Mouse (Mus musculus) ES-Bruce4 (cell line): Measurements from ENCODE around the gene Orm1.

ENCODE experiments used
- CTCF ChIP-seq: IDR thresholded peaks from one replicate; pipeline ENCODE4 v1.8.1; 2011; ENCODE audit warnings: low read depth, low read length
- POLR2A ChIP-seq: IDR thresholded peaks from one replicate; pipeline ENCODE4 v1.8.1; 2011; ENCODE audit warnings: low read length; ENCODE audit not compliant: insufficient read depth

DNA sequence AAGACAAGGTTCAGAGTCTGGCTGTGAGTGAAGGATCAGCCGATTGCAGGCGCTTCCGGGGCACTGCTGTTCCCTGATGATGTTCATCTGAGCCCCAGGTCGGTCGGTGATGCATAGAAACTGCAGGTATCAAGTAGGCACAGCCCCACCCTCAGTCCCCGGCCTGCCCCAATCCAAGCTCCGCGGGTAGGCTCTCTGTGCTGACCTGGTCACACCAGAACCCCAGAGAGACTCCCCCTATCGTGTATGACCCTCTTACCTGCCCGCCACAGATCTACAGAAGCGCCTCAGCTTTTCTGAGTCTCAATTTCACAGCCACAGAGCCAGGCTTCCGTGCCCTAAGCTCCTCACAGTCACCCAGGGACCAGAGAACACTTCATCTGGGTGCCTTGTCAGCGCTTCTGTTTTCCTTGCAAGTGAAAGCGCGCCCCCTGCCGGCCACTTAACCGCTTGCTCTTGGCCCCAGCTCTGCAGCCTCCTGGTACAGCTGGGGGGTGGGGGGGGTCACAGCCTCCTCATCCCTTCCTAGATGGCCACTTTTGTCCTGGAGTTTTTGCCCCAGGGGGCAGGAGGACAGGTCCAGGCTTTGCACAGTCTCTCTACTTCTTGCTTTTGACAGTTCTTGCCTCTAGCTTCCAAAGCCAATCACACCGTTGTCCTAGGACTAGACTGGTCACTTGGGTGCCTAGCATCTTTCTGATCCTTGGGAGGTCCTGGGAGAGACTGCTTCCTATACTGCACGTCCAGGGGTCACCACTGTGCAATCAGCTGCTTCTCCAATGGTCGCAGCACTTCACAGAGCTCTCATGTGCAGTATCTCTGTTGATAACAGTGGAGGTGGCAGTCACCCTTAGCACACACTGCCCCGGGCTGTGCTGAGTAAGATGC lies 36.9 kb upstream of the Orm1 start:
- TF ChIP-seq POLR2A (no peak), CTCF (peak; percentile 69)
